Mouse (Mus musculus): ENCODE data around the gene Tle2. TPM values are rescaled to one million over a fixed set of nuclear protein-coding genes. Genes with fewer than 3 reads are reported as not detected.

The Tle2 gene
- polyA plus RNA-seq, 1 experiment = 115 TPM

- TF ChIP-seq CTCF (IDR thresholded peaks at IDR 0.05; ENCODE audit: borderline replicate concordance, control insufficient read depth, extremely low read depth, insufficient read depth, low read length, poor library complexity) (no peak), POLR2A (IDR thresholded peaks at IDR 0.05; ENCODE audit: control insufficient read depth, extremely low read depth, insufficient read depth, low read length, poor library complexity) (peak; percentile 56)
- H3K36me3 ChIP-seq (ENCODE audit: control insufficient read depth, insufficient read depth, low read length) = peaks cover 34% of the 10 kb centered on the region
- peaks cover 50% of the 10 kb centered on the region for H3K4me1 ChIP-seq (replicated peaks; ENCODE audit: control insufficient read depth, insufficient read depth, low read length)
- H3K4me3 ChIP-seq (ENCODE audit: control insufficient read depth, insufficient read depth, low read length) = peak overlapping the region; percentile 90
- H3K27ac ChIP-seq (ENCODE audit: control insufficient read depth, insufficient read depth, low read length) = peak overlapping the region; percentile 92
- peak; percentile 94 for DNase-seq
- H3K27me3 ChIP-seq (ENCODE audit: control insufficient read depth, insufficient read depth, low read length) = no peaks in the 10 kb centered on the region
- under 1% methylated on average over 16 of the region's 16 CpGs for WGBS
Observed at GRCm38 (mm10) chr10:81560719-81561459, 13.5 kb upstream of the Tle2 start.

- no peak overlapping the region for H3K27ac ChIP-seq (ENCODE audit: control insufficient read depth, insufficient read depth, low read length)
- H3K36me3 ChIP-seq (ENCODE audit: control insufficient read depth, insufficient read depth, low read length) = peaks cover 40% of the 10 kb centered on the region
- DNase-seq = peak; percentile 11
- TF ChIP-seq CTCF (IDR thresholded peaks at IDR 0.05; ENCODE audit: borderline replicate concordance, control insufficient read depth, extremely low read depth, insufficient read depth, low read length, poor library complexity) = no peak
- 97% methylated on average over 6 of the region's 6 CpGs for WGBS
- H3K27me3 ChIP-seq (ENCODE audit: control insufficient read depth, insufficient read depth, low read length) = no peaks in the 10 kb centered on the region
- H3K4me3 ChIP-seq (ENCODE audit: control insufficient read depth, insufficient read depth, low read length) = no peak overlapping the region
- peaks cover 62% of the 10 kb centered on the region for H3K4me1 ChIP-seq (replicated peaks; ENCODE audit: control insufficient read depth, insufficient read depth, low read length)
Observed at GRCm38 (mm10) chr10:81562411-81562810, 11.9 kb upstream of the Tle2 start.

- 88% methylated on average over 6 of the region's 6 CpGs for WGBS
- Histone ChIP-seq H3K36me3 (ENCODE audit: control insufficient read depth, insufficient read depth, low read length) (peaks cover 40% of the 10 kb centered on the region), H3K27me3 (ENCODE audit: control insufficient read depth, insufficient read depth, low read length) (no peaks in the 10 kb centered on the region), H3K4me1 (replicated peaks; ENCODE audit: control insufficient read depth, insufficient read depth, low read length) (peaks cover 71% of the 10 kb centered on the region), H3K4me3 (ENCODE audit: control insufficient read depth, insufficient read depth, low read length) (no peak overlapping the region), H3K27ac (ENCODE audit: control insufficient read depth, insufficient read depth, low read length) (no peak overlapping the region)
- TF ChIP-seq POLR2A (IDR thresholded peaks at IDR 0.05; ENCODE audit: control insufficient read depth, extremely low read depth, insufficient read depth, low read length, poor library complexity) (no peak), CTCF (IDR thresholded peaks at IDR 0.05; ENCODE audit: borderline replicate concordance, control insufficient read depth, extremely low read depth, insufficient read depth, low read length, poor library complexity) (no peak)
- peak; percentile 14 for DNase-seq
Observed at GRCm38 (mm10) chr10:81563481-81563880, 10.9 kb upstream of the Tle2 start.

- Histone ChIP-seq H3K4me1 (replicated peaks; ENCODE audit: control insufficient read depth, insufficient read depth, low read length) (peaks cover 74% of the 10 kb centered on the region), H3K36me3 (ENCODE audit: control insufficient read depth, insufficient read depth, low read length) (peaks cover 40% of the 10 kb centered on the region), H3K27me3 (ENCODE audit: control insufficient read depth, insufficient read depth, low read length) (no peaks in the 10 kb centered on the region), H3K27ac (ENCODE audit: control insufficient read depth, insufficient read depth, low read length) (peak overlapping the region; percentile 24; the same call in 1 of the 2 replicates), H3K4me3 (ENCODE audit: control insufficient read depth, insufficient read depth, low read length) (no peak overlapping the region)
- TF ChIP-seq CTCF (IDR thresholded peaks at IDR 0.05; ENCODE audit: borderline replicate concordance, control insufficient read depth, extremely low read depth, insufficient read depth, low read length, poor library complexity) = no peak
- TF ChIP-seq POLR2A (IDR thresholded peaks at IDR 0.05; ENCODE audit: control insufficient read depth, extremely low read depth, insufficient read depth, low read length, poor library complexity) = no peak
- peak; percentile 21 for DNase-seq
- WGBS = 43% methylated on average over 10 of the region's 10 CpGs
Observed at GRCm38 (mm10) chr10:81564216-81564615, 10.1 kb upstream of the Tle2 start.

GRCm38 (mm10) chr10:81564734-81565133 lies 9.6 kb upstream of the Tle2 start:
- Histone ChIP-seq H3K27ac (ENCODE audit: control insufficient read depth, insufficient read depth, low read length) (peak overlapping the region; percentile 86; the same call in 1 of the 2 replicates), H3K4me3 (ENCODE audit: control insufficient read depth, insufficient read depth, low read length) (no peak overlapping the region), H3K27me3 (ENCODE audit: control insufficient read depth, insufficient read depth, low read length) (no peaks in the 10 kb centered on the region), H3K4me1 (replicated peaks; ENCODE audit: control insufficient read depth, insufficient read depth, low read length) (peaks cover 79% of the 10 kb centered on the region), H3K36me3 (ENCODE audit: control insufficient read depth, insufficient read depth, low read length) (peaks cover 40% of the 10 kb centered on the region)
- TF ChIP-seq POLR2A (IDR thresholded peaks at IDR 0.05; ENCODE audit: control insufficient read depth, extremely low read depth, insufficient read depth, low read length, poor library complexity) (no peak), CTCF (IDR thresholded peaks at IDR 0.05; ENCODE audit: borderline replicate concordance, control insufficient read depth, extremely low read depth, insufficient read depth, low read length, poor library complexity) (peak; percentile 87)
- WGBS = 63% methylated on average over 10 of the region's 10 CpGs
- peak; percentile 85 for DNase-seq

GRCm38 (mm10) chr10:81565257-81566228 lies 8.8 kb upstream of the Tle2 start:
- H3K4me3 ChIP-seq (ENCODE audit: control insufficient read depth, insufficient read depth, low read length) = peak overlapping the region; percentile 34
- no peaks in the 10 kb centered on the region for H3K27me3 ChIP-seq (ENCODE audit: control insufficient read depth, insufficient read depth, low read length)
- TF ChIP-seq CTCF (IDR thresholded peaks at IDR 0.05; ENCODE audit: borderline replicate concordance, control insufficient read depth, extremely low read depth, insufficient read depth, low read length, poor library complexity) (0 out of 2 replicates have a peak, but pooled peaks have one; percentile 35), POLR2A (IDR thresholded peaks at IDR 0.05; ENCODE audit: control insufficient read depth, extremely low read depth, insufficient read depth, low read length, poor library complexity) (0 out of 2 replicates have a peak, but pooled peaks have one; percentile 25)
- peaks cover 40% of the 10 kb centered on the region for H3K36me3 ChIP-seq (ENCODE audit: control insufficient read depth, insufficient read depth, low read length)
- H3K27ac ChIP-seq (ENCODE audit: control insufficient read depth, insufficient read depth, low read length) = peak overlapping the region; percentile 94
- DNase-seq = peak; percentile 89
- peaks cover 87% of the 10 kb centered on the region for H3K4me1 ChIP-seq (replicated peaks; ENCODE audit: control insufficient read depth, insufficient read depth, low read length)
- 40% methylated on average over 20 of the region's 20 CpGs for WGBS
